Mouse (Mus musculus): ENCODE results near the gene Dffb. TPM values are rescaled to one million over a fixed set of nuclear protein-coding genes. Genes with fewer than 3 reads are reported as not detected.
A peak's percentile ranks its signal among the peaks of the same experiment; 100 is the strongest.

Dffb gene
- 6.5 and 6.7 TPM in 2 replicates for polyA plus RNA-seq (2015; fragmentation: Nextera tagmentation; extraction: Ambion mirVana)

DNA sequence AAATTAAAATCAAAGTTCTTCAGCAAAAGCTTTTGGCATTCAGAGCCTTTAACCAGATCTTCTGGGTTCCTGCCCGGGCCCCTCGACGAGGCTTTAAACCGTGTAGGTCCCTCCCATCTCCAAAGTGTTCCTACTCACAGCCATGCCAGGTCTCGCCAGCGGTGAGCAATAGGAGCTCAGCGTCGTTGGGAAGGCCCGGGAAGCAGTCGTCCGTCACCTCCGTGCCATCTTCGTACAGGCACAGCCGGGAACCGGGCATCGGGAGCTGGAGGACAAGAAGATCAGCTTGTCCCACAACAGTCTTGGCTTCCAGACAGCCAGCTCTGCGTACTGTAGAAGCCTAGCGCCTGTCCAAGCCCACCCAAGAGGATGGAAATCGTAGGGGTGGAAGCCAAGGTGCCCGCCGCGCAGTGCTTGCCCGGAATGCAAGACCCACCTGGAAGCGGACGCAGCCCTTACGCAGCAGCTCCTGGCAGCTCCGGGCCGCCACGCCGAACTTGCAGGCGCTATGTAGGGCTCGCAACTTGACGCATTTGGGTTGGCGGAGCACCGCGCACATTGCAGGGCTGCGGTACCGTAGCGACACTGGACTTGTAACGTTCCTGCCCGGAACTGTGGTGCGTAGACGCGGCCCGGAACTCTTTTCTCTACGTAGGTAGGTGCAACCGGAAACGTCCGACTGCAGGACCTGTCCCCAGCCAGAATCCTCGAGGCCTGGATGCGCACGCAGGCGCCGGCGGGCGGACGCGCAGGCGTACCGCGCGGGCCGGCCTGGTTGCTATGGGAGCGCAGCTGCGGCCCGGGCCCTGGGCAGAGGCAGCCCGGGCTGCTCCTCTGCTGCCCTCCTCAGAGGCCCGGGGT is at the start of gene Dffb, which contains the start of gene Cep104:
Dffb (minus strand) TSS at position 696 of the 861 bp plus-strand sequence.
Cep104 (plus strand) TSS at position 764 of the 861 bp plus-strand sequence.
- no peak; the same call in 1 of the 2 replicates for TF ChIP-seq CTCF (IDR thresholded peaks at IDR 0.05; ENCODE audit: low read depth)
- H3K27me3 ChIP-seq (replicated peaks; ENCODE audit: control insufficient read depth, insufficient read depth, low read length) = no peaks in the 10 kb centered on the region
- ATAC-seq = peak; percentile 94
- peak within 1 kb of the TSS; percentile 93 for H3K9ac ChIP-seq (ENCODE audit: low read depth, low read length)
- H3K9me3 ChIP-seq (ENCODE audit: control insufficient read depth) = no peaks in the 10 kb centered on the region
- H3K36me3 ChIP-seq (ENCODE audit: control insufficient read depth, insufficient read depth) = peaks cover 25% of the 10 kb centered on the region
- WGBS = under 1% methylated on average over 68 of the region's 68 CpGs
- peak within 1 kb of the TSS; percentile 90 for H3K4me2 ChIP-seq (replicated peaks; ENCODE audit: low read depth)
- H3K27ac ChIP-seq (ENCODE audit: low read depth, low read length) = peak within 1 kb of the TSS; percentile 73
- peak within 1 kb of the TSS; percentile 92 for H3K4me3 ChIP-seq (ENCODE audit: low read depth, low read length)
- H3K4me1 ChIP-seq (replicated peaks; ENCODE audit: control insufficient read depth, insufficient read depth, low read length) = peaks cover 6% of the 10 kb centered on the region; the same call in 1 of the 2 replicates

DNA sequence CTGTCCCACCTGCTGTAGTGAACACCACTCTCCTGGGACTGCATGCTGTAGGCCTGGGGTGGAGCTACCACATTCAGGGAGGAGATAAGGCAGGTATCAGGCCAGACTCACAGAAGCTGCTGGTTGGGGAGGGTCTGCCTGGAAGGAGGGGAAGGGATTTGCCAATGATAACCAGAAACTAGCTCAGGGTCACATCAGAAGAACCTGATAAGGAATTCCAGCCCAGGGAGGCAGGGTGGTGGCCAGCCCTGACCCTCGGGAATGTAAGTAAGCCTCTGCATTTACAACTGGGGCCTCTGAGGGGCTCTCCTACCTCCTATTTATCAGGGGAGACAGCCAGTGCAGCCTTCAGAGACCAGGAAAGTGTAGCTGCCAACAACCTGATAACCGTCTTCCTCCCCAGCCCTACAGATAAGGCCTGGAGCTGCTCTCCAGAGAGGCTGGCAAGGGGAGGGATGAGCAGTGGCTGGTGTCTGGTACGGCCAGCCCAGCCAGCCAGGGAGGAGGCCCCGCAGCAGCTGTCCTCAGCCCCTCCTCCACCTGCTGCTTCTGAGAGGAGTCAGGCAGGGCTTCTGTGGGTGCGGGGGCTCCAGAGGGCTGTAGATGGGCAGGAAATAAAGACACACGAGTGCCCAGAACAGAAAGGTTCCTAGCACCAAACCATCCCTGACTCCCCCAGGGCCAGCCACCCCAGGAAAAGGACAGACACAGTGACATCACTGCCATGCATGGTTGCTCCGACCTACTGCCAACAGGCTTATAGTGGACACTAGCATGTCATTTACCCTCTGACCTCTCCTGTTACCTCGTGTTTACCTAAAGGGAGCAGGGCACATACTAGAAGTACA is 49.1 kb upstream of the Dffb start:
- H3K27me3 ChIP-seq (replicated peaks; ENCODE audit: control insufficient read depth, insufficient read depth, low read length) = no peaks in the 10 kb centered on the region

GRCm38 (mm10) chr4:154022844-154023243 is 47.9 kb upstream of the Dffb start:
- H3K9me3 ChIP-seq (ENCODE audit: control insufficient read depth) = no peaks in the 10 kb centered on the region
- H3K4me3 ChIP-seq (ENCODE audit: low read depth, low read length) = no peak overlapping the region
- H3K4me2 ChIP-seq (replicated peaks; ENCODE audit: low read depth) = no peak overlapping the region
- no peak overlapping the region for H3K27ac ChIP-seq (ENCODE audit: low read depth, low read length)
- H3K36me3 ChIP-seq (ENCODE audit: control insufficient read depth, insufficient read depth) = peaks cover 43% of the 10 kb centered on the region
- H3K9ac ChIP-seq (ENCODE audit: low read depth, low read length) = no peak overlapping the region
- WGBS = 52% methylated on average over 4 of the region's 4 CpGs
- no peaks in the 10 kb centered on the region for H3K27me3 ChIP-seq (replicated peaks; ENCODE audit: control insufficient read depth, insufficient read depth, low read length)
- 0 out of 2 replicates have a peak, but pooled peaks cover 11% of the 10 kb centered on the region for H3K4me1 ChIP-seq (replicated peaks; ENCODE audit: control insufficient read depth, insufficient read depth, low read length)
- ATAC-seq = no peak
- no peak for TF ChIP-seq CTCF (IDR thresholded peaks at IDR 0.05; ENCODE audit: low read depth)

More for the DNA sequence above, 49.1 kb upstream of the Dffb start:
- peaks cover 32% of the 10 kb centered on the region for H3K36me3 ChIP-seq (ENCODE audit: control insufficient read depth, insufficient read depth)
- H3K4me1 ChIP-seq (replicated peaks; ENCODE audit: control insufficient read depth, insufficient read depth, low read length) = 0 out of 2 replicates have a peak, but pooled peaks cover 11% of the 10 kb centered on the region
- peak overlapping the region; percentile 81 for H3K4me2 ChIP-seq (replicated peaks; ENCODE audit: low read depth)
- WGBS = 11% methylated on average over 8 of the region's 8 CpGs
- TF ChIP-seq CTCF (IDR thresholded peaks at IDR 0.05; ENCODE audit: low read depth) = no peak
- peak overlapping the region; percentile 57 for H3K4me3 ChIP-seq (ENCODE audit: low read depth, low read length)
- 0 out of 2 replicates have a peak overlapping the region, but pooled peaks have one; percentile 35 for H3K27ac ChIP-seq (ENCODE audit: low read depth, low read length)
- H3K9ac ChIP-seq (ENCODE audit: low read depth, low read length) = peak overlapping the region; percentile 17; the same call in 1 of the 2 replicates
- 0 out of 2 replicates have a peak, but pooled peaks have one; percentile 2 for ATAC-seq
- H3K9me3 ChIP-seq (ENCODE audit: control insufficient read depth) = no peaks in the 10 kb centered on the region

DNA sequence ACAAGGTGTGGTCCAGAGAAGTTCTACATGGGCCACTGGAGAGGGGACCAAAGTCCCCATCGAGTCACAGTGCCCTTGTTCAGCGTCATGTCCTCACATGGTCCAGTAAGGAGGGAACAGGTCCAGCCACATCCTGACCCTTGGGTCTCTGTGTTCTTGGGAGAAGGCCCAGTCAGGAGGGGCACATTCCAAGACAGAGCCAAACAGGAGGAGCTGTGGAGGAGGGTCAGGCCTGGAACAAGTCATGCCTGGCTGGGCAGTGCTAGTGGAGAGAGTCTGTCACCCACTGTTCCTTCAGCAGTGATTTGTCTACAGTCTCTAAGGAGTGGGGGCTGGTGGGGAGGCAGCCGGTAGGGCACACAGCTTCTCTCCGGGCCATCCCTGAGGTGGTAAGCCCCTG is 47.5 kb upstream of the Dffb start:
- Histone ChIP-seq H3K4me1 (replicated peaks; ENCODE audit: control insufficient read depth, insufficient read depth, low read length) (0 out of 2 replicates have a peak, but pooled peaks cover 11% of the 10 kb centered on the region), H3K27me3 (replicated peaks; ENCODE audit: control insufficient read depth, insufficient read depth, low read length) (no peaks in the 10 kb centered on the region), H3K4me3 (ENCODE audit: low read depth, low read length) (no peak overlapping the region), H3K36me3 (ENCODE audit: control insufficient read depth, insufficient read depth) (peaks cover 47% of the 10 kb centered on the region), H3K9ac (ENCODE audit: low read depth, low read length) (no peak overlapping the region), H3K9me3 (ENCODE audit: control insufficient read depth) (no peaks in the 10 kb centered on the region), H3K27ac (ENCODE audit: low read depth, low read length) (no peak overlapping the region), H3K4me2 (replicated peaks; ENCODE audit: low read depth) (no peak overlapping the region)
- TF ChIP-seq CTCF (IDR thresholded peaks at IDR 0.05; ENCODE audit: low read depth) = no peak
- ATAC-seq = peak; percentile 26
- WGBS = 56% methylated on average over 4 of the region's 4 CpGs

DNA sequence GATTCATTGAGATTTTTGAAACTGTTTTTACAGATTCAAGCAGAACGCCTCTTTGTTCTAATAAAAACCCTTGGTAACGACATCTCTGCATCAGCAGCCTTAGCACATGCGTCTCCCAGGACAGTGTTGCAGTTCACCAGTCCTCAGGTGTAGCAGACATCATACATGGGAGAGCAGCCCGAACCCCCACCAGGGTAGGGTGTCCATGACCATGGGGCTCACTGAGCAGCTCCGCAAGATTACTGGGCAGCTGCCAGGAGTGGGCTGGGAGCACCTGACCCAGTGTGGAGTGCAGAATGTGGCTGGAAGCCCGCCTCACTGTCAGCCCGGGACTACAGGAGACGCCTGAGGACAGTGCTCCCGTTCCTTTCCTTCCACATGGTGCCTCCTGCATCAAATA is 46.5 kb upstream of the Dffb start:
- peaks cover 56% of the 10 kb centered on the region for H3K36me3 ChIP-seq (ENCODE audit: control insufficient read depth, insufficient read depth)
- no peak overlapping the region for H3K4me2 ChIP-seq (replicated peaks; ENCODE audit: low read depth)
- no peak for ATAC-seq
- H3K27me3 ChIP-seq (replicated peaks; ENCODE audit: control insufficient read depth, insufficient read depth, low read length) = no peaks in the 10 kb centered on the region
- 0 out of 2 replicates have a peak, but pooled peaks cover 10% of the 10 kb centered on the region for H3K4me1 ChIP-seq (replicated peaks; ENCODE audit: control insufficient read depth, insufficient read depth, low read length)
- H3K9ac ChIP-seq (ENCODE audit: low read depth, low read length) = no peak overlapping the region
- 83% methylated on average over 9 of the region's 9 CpGs for WGBS
- TF ChIP-seq CTCF (IDR thresholded peaks at IDR 0.05; ENCODE audit: low read depth) = no peak
- no peaks in the 10 kb centered on the region for H3K9me3 ChIP-seq (ENCODE audit: control insufficient read depth)
- no peak overlapping the region for H3K4me3 ChIP-seq (ENCODE audit: low read depth, low read length)
- H3K27ac ChIP-seq (ENCODE audit: low read depth, low read length) = peak overlapping the region; percentile 15; the same call in 1 of the 2 replicates

Data from intestine, postnatal 0 days (tissue).